Mouse (Mus musculus): Measurements from ENCODE around the gene Xcl1. TPM values are rescaled to one million over a fixed set of nuclear protein-coding genes. Genes with fewer than 3 reads are reported as not detected.

Xcl1 gene
- total and polyA plus RNA-seq, 3 experiments = 0.27 TPM; not detected in 2

GRCm38 (mm10) chr1:164957974-164958373, 22.6 kb upstream of the Xcl1 start:
- no peak for TF ChIP-seq POLR2A (IDR thresholded peaks at IDR 0.05; ENCODE audit: insufficient read depth, low read depth, low read length)
- no peak for TF ChIP-seq EP300 (IDR thresholded peaks at IDR 0.05; ENCODE audit: insufficient read depth, low read depth, low read length)
- TF ChIP-seq CTCF (IDR thresholded peaks at IDR 0.05) = no peak

DNA sequence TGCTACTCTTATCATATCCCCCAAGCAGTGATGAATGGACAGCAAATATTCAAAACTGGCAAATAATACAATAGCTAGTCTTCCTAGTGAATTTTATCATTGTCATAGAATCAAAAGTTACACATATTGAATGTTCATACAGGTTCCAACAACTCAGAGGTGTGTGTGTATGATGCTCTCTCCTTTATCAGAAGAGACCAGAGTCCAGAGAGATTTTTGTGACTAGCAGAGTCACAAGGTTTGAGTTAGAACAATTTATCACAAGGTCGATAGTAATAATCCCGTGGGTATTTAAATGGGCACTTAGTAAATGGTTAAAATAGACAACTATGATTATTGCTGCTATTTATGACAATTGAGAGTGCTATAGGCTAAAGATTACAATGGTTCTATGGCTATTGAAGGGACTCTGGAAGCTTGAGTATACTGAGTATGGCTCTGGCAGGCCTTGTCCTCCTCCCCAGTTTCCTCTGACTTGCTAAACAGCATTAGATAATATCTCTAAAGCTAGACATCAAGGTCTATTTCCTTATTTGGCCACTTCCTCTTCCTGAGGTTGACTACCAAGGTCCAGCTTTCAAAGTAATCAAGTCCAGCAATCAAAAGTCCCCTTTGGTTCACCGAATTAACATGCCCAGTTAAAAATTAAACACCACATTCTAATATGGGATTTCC, 21.5 kb upstream of the Xcl1 start:
- Histone ChIP-seq H3K79me2 (replicated peaks; ENCODE audit: control insufficient read depth, insufficient read depth, low read length) (no peaks in the 10 kb centered on the region), H3K9ac (ENCODE audit: low read depth, low read length) (no peak overlapping the region), H3K36me3 (ENCODE audit: control insufficient read depth, insufficient read depth, low read length) (no peaks in the 10 kb centered on the region), H3K27ac (no peak overlapping the region), H3K4me1 (ENCODE audit: control insufficient read depth, insufficient read depth, low read length) (no peaks in the 10 kb centered on the region), H3K27me3 (ENCODE audit: control insufficient read depth, insufficient read depth, low read length) (no peaks in the 10 kb centered on the region), H3K4me3 (no peak overlapping the region)
- intact Hi-C loops (cut with DNase I) = no loop called here
- 57% methylated on average over 3 of the region's 3 CpGs for WGBS
- no peak for DNase-seq
- TF ChIP-seq EP300 (IDR thresholded peaks at IDR 0.05; ENCODE audit: insufficient read depth, low read depth, low read length) (no peak), POLR2A (IDR thresholded peaks at IDR 0.05; ENCODE audit: insufficient read depth, low read depth, low read length) (no peak), CTCF (IDR thresholded peaks at IDR 0.05) (no peak)

More at GRCm38 (mm10) chr1:164957974-164958373, 22.6 kb upstream of the Xcl1 start:
- Histone ChIP-seq H3K27me3 (ENCODE audit: control insufficient read depth, insufficient read depth, low read length) (no peaks in the 10 kb centered on the region), H3K4me1 (ENCODE audit: control insufficient read depth, insufficient read depth, low read length) (no peaks in the 10 kb centered on the region), H3K4me3 (no peak overlapping the region), H3K9ac (ENCODE audit: low read depth, low read length) (no peak overlapping the region), H3K79me2 (replicated peaks; ENCODE audit: control insufficient read depth, insufficient read depth, low read length) (no peaks in the 10 kb centered on the region), H3K27ac (no peak overlapping the region), H3K36me3 (ENCODE audit: control insufficient read depth, insufficient read depth, low read length) (no peaks in the 10 kb centered on the region)
- 94% methylated on average over 3 of the region's 3 CpGs for WGBS
- intact Hi-C loops (cut with DNase I) = no loop called here
- no peak for DNase-seq

DNA sequence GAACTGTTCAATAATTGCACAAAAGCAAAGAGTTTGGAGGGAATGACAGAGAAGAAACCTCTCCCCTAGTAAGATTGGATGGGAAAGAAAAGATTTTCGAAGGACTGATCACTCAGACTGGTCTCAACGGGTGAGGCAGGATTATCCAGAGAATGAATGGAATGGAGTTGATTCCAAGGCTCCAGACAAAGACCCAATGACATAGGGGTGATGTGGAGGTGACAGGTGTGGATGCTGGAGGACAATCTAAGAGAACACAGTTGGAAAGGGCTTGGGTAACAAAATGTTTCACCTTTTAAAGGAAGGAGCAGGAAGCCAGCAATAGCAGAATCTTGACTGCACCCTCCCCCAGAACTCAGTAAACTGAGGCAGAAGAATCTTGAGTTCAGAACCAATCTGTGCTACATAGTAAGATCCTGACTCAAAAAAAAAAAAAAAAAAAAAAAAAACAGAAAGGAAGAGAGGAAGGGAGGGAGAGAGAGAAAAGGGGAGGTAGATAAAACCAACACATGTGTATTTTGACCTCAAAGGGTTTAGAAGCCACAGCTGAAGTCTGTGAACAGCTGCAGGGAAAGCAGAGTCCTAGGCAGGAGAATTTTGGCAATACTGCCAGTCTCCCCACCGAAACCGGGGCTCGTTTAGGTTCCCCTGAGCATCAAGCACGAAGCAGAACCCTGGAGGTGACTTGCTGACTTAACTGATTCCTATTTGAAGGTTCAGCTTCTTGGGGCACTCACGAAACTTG, 20.3 kb upstream of the Xcl1 start:
- no peak overlapping the region for H3K4me3 ChIP-seq
- no peak for DNase-seq
- no peaks in the 10 kb centered on the region for H3K4me1 ChIP-seq (ENCODE audit: control insufficient read depth, insufficient read depth, low read length)
- no peaks in the 10 kb centered on the region for H3K36me3 ChIP-seq (ENCODE audit: control insufficient read depth, insufficient read depth, low read length)
- intact Hi-C loops (cut with DNase I) = no loop called here
- no peaks in the 10 kb centered on the region for H3K27me3 ChIP-seq (ENCODE audit: control insufficient read depth, insufficient read depth, low read length)
- H3K27ac ChIP-seq = no peak overlapping the region
- whole genome bisulfite sequencing = 70% methylated on average over 7 of the region's 7 CpGs
- no peak overlapping the region for H3K9ac ChIP-seq (ENCODE audit: low read depth, low read length)
- no peaks in the 10 kb centered on the region for H3K79me2 ChIP-seq (replicated peaks; ENCODE audit: control insufficient read depth, insufficient read depth, low read length)
- TF ChIP-seq CTCF (IDR thresholded peaks at IDR 0.05) (no peak), EP300 (IDR thresholded peaks at IDR 0.05; ENCODE audit: insufficient read depth, low read depth, low read length) (no peak), POLR2A (IDR thresholded peaks at IDR 0.05; ENCODE audit: insufficient read depth, low read depth, low read length) (no peak)

- 86% methylated on average over 6 of the region's 6 CpGs for whole genome bisulfite sequencing
Measured at GRCm38 (mm10) chr1:164953574-164953973, 18.2 kb upstream of the Xcl1 start.

DNA sequence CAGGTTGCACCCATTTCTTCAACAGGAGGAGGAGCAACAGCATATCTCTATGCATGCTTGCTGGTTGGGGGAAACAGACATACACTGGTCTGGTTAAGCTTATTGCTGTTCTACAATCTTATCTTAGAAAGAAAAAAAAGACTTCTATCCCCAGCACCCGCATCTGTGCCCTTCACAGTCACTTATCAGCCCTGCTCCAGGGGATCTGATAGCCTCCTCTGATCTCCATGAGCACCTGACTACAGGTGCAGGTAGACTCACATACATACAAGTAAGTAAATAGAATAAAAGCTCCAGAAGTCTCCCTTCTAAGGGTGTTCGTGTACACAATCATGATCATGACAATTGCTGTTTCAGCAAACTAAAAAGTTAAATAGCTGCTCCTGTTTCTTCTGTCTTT, 733 bp upstream of the Xcl1 start:
- DNase-seq = no peak
- H3K4me1 ChIP-seq (ENCODE audit: control insufficient read depth, insufficient read depth, low read length) = no peaks in the 10 kb centered on the region
- no peak overlapping the region for H3K9ac ChIP-seq (ENCODE audit: low read depth, low read length)
- 61% methylated on average over 2 of the region's 2 CpGs for WGBS
- intact Hi-C loops (cut with DNase I) = no loop called here
- no peak for TF ChIP-seq POLR2A (IDR thresholded peaks at IDR 0.05; ENCODE audit: insufficient read depth, low read depth, low read length)
- TF ChIP-seq CTCF (IDR thresholded peaks at IDR 0.05) = no peak
- TF ChIP-seq EP300 (IDR thresholded peaks at IDR 0.05; ENCODE audit: insufficient read depth, low read depth, low read length) = no peak
- no peaks in the 10 kb centered on the region for H3K27me3 ChIP-seq (ENCODE audit: control insufficient read depth, insufficient read depth, low read length)
- no peak overlapping the region for H3K4me3 ChIP-seq
- no peaks in the 10 kb centered on the region for H3K36me3 ChIP-seq (ENCODE audit: control insufficient read depth, insufficient read depth, low read length)
- H3K27ac ChIP-seq = no peak overlapping the region
- H3K79me2 ChIP-seq (replicated peaks; ENCODE audit: control insufficient read depth, insufficient read depth, low read length) = no peaks in the 10 kb centered on the region

More at GRCm38 (mm10) chr1:164953574-164953973, 18.2 kb upstream of the Xcl1 start:
- Histone ChIP-seq H3K79me2 (replicated peaks; ENCODE audit: control insufficient read depth, insufficient read depth, low read length) (no peaks in the 10 kb centered on the region), H3K4me1 (ENCODE audit: control insufficient read depth, insufficient read depth, low read length) (no peaks in the 10 kb centered on the region), H3K36me3 (ENCODE audit: control insufficient read depth, insufficient read depth, low read length) (no peaks in the 10 kb centered on the region), H3K27ac (no peak overlapping the region), H3K9ac (ENCODE audit: low read depth, low read length) (no peak overlapping the region), H3K27me3 (ENCODE audit: control insufficient read depth, insufficient read depth, low read length) (no peaks in the 10 kb centered on the region), H3K4me3 (no peak overlapping the region)
- intact Hi-C loops (cut with DNase I) = no loop called here
- no peak for TF ChIP-seq EP300 (IDR thresholded peaks at IDR 0.05; ENCODE audit: insufficient read depth, low read depth, low read length)
- TF ChIP-seq POLR2A (IDR thresholded peaks at IDR 0.05; ENCODE audit: insufficient read depth, low read depth, low read length) = no peak
- no peak for TF ChIP-seq CTCF (IDR thresholded peaks at IDR 0.05)
- DNase-seq = no peak
